ENCODE assay signal across 8 mouse cellular contexts in the genomic region with DNA sequence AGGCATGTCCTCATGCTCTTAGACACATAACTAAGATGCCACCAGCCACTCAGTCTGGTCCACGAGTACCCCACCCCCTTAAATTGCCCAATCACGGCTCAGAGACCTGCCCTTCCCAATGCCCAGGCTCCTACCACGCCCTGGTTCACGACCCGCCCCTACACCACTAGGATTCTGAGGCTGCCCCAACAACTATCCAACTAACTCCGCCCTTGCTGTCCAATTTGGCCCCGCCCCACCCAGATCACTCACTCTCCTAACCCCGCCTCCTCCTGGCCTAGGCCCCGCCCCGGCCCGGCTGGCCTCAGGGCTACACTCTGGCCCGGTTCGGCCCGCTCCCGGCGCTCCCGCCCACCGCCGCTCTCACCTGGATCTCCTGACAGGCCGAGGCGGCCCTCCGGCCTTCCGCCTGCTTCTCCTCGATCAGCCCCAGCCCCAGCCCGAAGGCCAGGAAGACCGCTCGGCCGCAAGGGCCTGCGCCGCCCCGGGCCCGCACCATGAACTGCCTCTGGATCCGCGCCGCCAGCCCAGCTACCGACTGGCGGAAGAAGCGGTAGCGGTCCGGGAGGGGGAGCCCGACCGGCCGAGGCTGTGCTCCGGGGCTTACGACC. TPM values are rescaled to one million over a fixed set of nuclear protein-coding genes. Genes with fewer than 3 reads are reported as not detected.
DNase-seq lines count a peak whose midpoint lies in the region; ATAC-seq and TF ChIP-seq lines count a peak whose summit lies in the region.

No protein-coding gene starts in this region.

- H3K27me3 ChIP-seq in embryonic facial prominence, embryonic 15.5 days = peaks cover under 1% of the 10 kb centered on the region; the same call in 1 of the 2 replicates
- 0 out of 2 replicates have a peak, but pooled peaks cover 3% of the 10 kb centered on the region for H3K27me3 ChIP-seq in kidney, embryonic 14.5 days (ENCODE audit: control insufficient read depth, insufficient read depth, low read length)
- H3K27me3 ChIP-seq in limb, embryonic 15.5 days = no peaks in the 10 kb centered on the region; the same call in 1 of the 2 replicates

- H3K4me1 ChIP-seq in bone marrow macrophage, adult 2 months (ENCODE audit: control insufficient read depth, insufficient read depth, low read length) = 0 out of 2 replicates have a peak, but pooled peaks cover 2% of the 10 kb centered on the region
- peaks cover 20% of the 10 kb centered on the region; the same call in 1 of the 2 replicates for H3K4me1 ChIP-seq in embryonic facial prominence, embryonic 15.5 days
- 0 out of 2 replicates have a peak, but pooled peaks cover 4% of the 10 kb centered on the region for H3K4me1 ChIP-seq in kidney, embryonic 14.5 days (ENCODE audit: control insufficient read depth, insufficient read depth, low read length)
- peaks cover 12% of the 10 kb centered on the region; the same call in 1 of the 2 replicates for H3K4me1 ChIP-seq in limb, embryonic 15.5 days

- peak; percentile 97 to 98 for DNase-seq in B cell, adult 2 months
- peak; percentile 97 to 98 for DNase-seq in heart, adult 9 months (ENCODE audit: low spot score in 2 of 2)
- DNase-seq in monocyte, adult 2 months (ENCODE audit: low read depth in 1 of 2, low spot score in 2 of 2) = peak; percentile 85 to 90
- peak; percentile 89 to 94 for DNase-seq in spleen, postnatal 14 days (ENCODE audit: low spot score in 2 of 2)

- H3K4me2 ChIP-seq in embryonic facial prominence, embryonic 15.5 days (replicated peaks) = peak overlapping the region; percentile 56
- H3K4me2 ChIP-seq in kidney, embryonic 14.5 days (replicated peaks; ENCODE audit: low read depth, low read length) = peak overlapping the region; percentile 77
- H3K4me2 ChIP-seq in limb, embryonic 15.5 days = peak overlapping the region; percentile 54

- WGBS in embryonic facial prominence, embryonic 15.5 days = under 1% methylated on average over 45 of the region's 45 CpGs
- 1% methylated on average over 44 of the region's 45 CpGs for WGBS in kidney, embryonic 14.5 days
- 2% methylated on average over 37 of the region's 45 CpGs for WGBS in limb, embryonic 15.5 days

- no peaks in the 10 kb centered on the region for H3K9me3 ChIP-seq in embryonic facial prominence, embryonic 15.5 days (replicated peaks)
- H3K9me3 ChIP-seq in kidney, embryonic 14.5 days (ENCODE audit: control insufficient read depth, low read length) = no peaks in the 10 kb centered on the region
- H3K9me3 ChIP-seq in limb, embryonic 15.5 days = no peaks in the 10 kb centered on the region

- no peaks in the 10 kb centered on the region for H3K36me3 ChIP-seq in embryonic facial prominence, embryonic 15.5 days
- peaks cover 1% of the 10 kb centered on the region; the same call in 1 of the 2 replicates for H3K36me3 ChIP-seq in kidney, embryonic 14.5 days (ENCODE audit: control insufficient read depth, insufficient read depth, low read length)
- H3K36me3 ChIP-seq in limb, embryonic 15.5 days = no peaks in the 10 kb centered on the region

- H3K9ac ChIP-seq in embryonic facial prominence, embryonic 15.5 days = peak overlapping the region; percentile 90
- H3K9ac ChIP-seq in kidney, embryonic 14.5 days (ENCODE audit: low read depth, low read length) = peak overlapping the region; percentile 95
- H3K9ac ChIP-seq in limb, embryonic 15.5 days = peak overlapping the region; percentile 98

- no peak for TF ChIP-seq POLR2A in bone marrow macrophage, adult 2 months (IDR thresholded peaks at IDR 0.05; ENCODE audit: borderline replicate concordance, low read depth, low read length)

- no peak for TF ChIP-seq CTCF in bone marrow macrophage, adult 2 months (IDR thresholded peaks at IDR 0.05; ENCODE audit: low read depth, low read length)

- peak overlapping the region; percentile 78 for H3K27ac ChIP-seq in bone marrow macrophage, adult 2 months (ENCODE audit: insufficient read depth, low read depth, low read length)
- peak overlapping the region; percentile 96 for H3K27ac ChIP-seq in embryonic facial prominence, embryonic 15.5 days (replicated peaks)
- peak overlapping the region; percentile 96 for H3K27ac ChIP-seq in kidney, embryonic 14.5 days (ENCODE audit: low read depth, low read length)
- H3K27ac ChIP-seq in limb, embryonic 15.5 days = peak overlapping the region; percentile 95

- peak overlapping the region; percentile 83 for H3K4me3 ChIP-seq in bone marrow macrophage, adult 2 months (ENCODE audit: insufficient read depth, low read length)
- H3K4me3 ChIP-seq in embryonic facial prominence, embryonic 15.5 days (replicated peaks) = peak overlapping the region; percentile 96
- H3K4me3 ChIP-seq in kidney, embryonic 14.5 days (ENCODE audit: low read length) = peak overlapping the region; percentile 92
- H3K4me3 ChIP-seq in limb, embryonic 15.5 days = peak overlapping the region; percentile 94

- peak; percentile 89 for ATAC-seq in embryonic facial prominence, embryonic 15.5 days (ENCODE audit: insufficient number of reproducible peaks, low FRiP score, low TSS enrichment, low read depth)
- peak; percentile 94 for ATAC-seq in kidney, embryonic 14.5 days (ENCODE audit: low FRiP score, low TSS enrichment)
- ATAC-seq in limb, embryonic 15.5 days (ENCODE audit: insufficient number of reproducible peaks, low FRiP score, low TSS enrichment, low read depth) = peak; percentile 88

RNA-seq across cellular contexts. Expression of a gene that starts 0.5 kb away (rescaled TPM):
- polyA plus RNA-seq in bone marrow macrophage, adult 2 months (2012; ENCODE audit: insufficient read depth, insufficient read length, missing spikeins) = 79.8 and 87.1 TPM in 2 replicates
- polyA plus RNA-seq in embryonic facial prominence, embryonic 15.5 days (2015; fragmentation: Nextera tagmentation; extraction: Ambion mirVana) = 65.2 and 67.0 TPM in 2 replicates
- 25.7 and 27.1 TPM in 2 replicates for polyA plus RNA-seq in kidney, embryonic 14.5 days (2014; fragmentation: Nextera tagmentation; extraction: Ambion mirVana)
- 50.7 and 54.0 TPM in 2 replicates for polyA plus RNA-seq in limb, embryonic 15.5 days (2015; fragmentation: Nextera tagmentation; extraction: Ambion mirVana)

RNA-seq across cellular contexts. Expression of a gene that starts 21.0 kb away (rescaled TPM):
- 112 and 119 TPM in 2 replicates for polyA plus RNA-seq in bone marrow macrophage, adult 2 months (2012; ENCODE audit: insufficient read depth, insufficient read length, missing spikeins)
- polyA plus RNA-seq in embryonic facial prominence, embryonic 15.5 days (2015; fragmentation: Nextera tagmentation; extraction: Ambion mirVana) = 361 and 369 TPM in 2 replicates
- polyA plus RNA-seq in kidney, embryonic 14.5 days (2014; fragmentation: Nextera tagmentation; extraction: Ambion mirVana) = 299 and 332 TPM in 2 replicates
- polyA plus RNA-seq in limb, embryonic 15.5 days (2015; fragmentation: Nextera tagmentation; extraction: Ambion mirVana) = 395 and 402 TPM in 2 replicates

RNA-seq across cellular contexts. Expression of a gene that starts 42.2 kb away (rescaled TPM):
- polyA plus RNA-seq in bone marrow macrophage, adult 2 months (2012; ENCODE audit: insufficient read depth, insufficient read length, missing spikeins) = not detected in 2 replicates
- polyA plus RNA-seq in embryonic facial prominence, embryonic 15.5 days (2015; fragmentation: Nextera tagmentation; extraction: Ambion mirVana) = 6.6 and 7.4 TPM in 2 replicates
- polyA plus RNA-seq in kidney, embryonic 14.5 days (2014; fragmentation: Nextera tagmentation; extraction: Ambion mirVana) = 21.7 TPM in 2 replicates
- 7.0 TPM in 2 replicates for polyA plus RNA-seq in limb, embryonic 15.5 days (2015; fragmentation: Nextera tagmentation; extraction: Ambion mirVana)

Comparison
In these comparisons a context has a peak if more than half of its experiments do, and no peak if none do; other contexts are left out.
1. Peak in every context shown above with its lines: DNase-seq, ATAC-seq, H3K4me3 ChIP-seq and H3K27ac ChIP-seq.